Mouse (Mus musculus): ENCODE data around the gene Vmn2r107. TPM values are rescaled to one million over a fixed set of nuclear protein-coding genes. Genes with fewer than 3 reads are reported as not detected.

Vmn2r107 gene
- not detected in 2 replicates for polyA plus RNA-seq (2014; fragmentation: Nextera tagmentation; extraction: Ambion mirVana)

DNA sequence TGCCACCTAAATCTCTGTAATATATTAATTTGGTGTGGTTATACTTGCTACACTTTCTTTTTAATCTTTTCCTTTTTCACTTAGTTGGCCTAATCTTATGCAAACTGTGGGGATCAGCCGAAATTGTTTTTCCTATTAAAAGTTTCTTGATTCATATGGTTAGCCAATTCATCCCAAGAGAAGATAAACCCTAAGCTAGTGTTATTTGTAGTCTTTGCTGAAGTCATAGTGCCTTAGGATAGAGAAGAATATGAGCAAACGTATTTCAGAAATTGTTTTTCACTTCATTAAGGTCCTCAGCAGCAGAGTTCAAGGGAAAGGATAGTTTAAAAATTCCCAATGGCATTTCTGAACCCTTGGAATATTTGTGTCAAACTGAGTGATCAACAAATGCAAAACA is at the start of gene Vmn2r107:
Gene Vmn2r107, plus strand, starts transcription at position 301 of the 400 bp plus-strand sequence.
- no peaks in the 10 kb centered on the region for H3K27me3 ChIP-seq (ENCODE audit: control insufficient read depth, insufficient read depth, low read length)
- H3K9ac ChIP-seq (replicated peaks; ENCODE audit: low read depth, low read length) = no peak within 1 kb of the TSS
- H3K4me3 ChIP-seq (ENCODE audit: low read depth, low read length) = no peak within 1 kb of the TSS
- H3K27ac ChIP-seq (ENCODE audit: low read depth, low read length) = no peak within 1 kb of the TSS
- ATAC-seq (ENCODE audit: low read depth) = no peak
- H3K4me1 ChIP-seq (ENCODE audit: control insufficient read depth, insufficient read depth, low read length) = no peaks in the 10 kb centered on the region
- no peaks in the 10 kb centered on the region for H3K36me3 ChIP-seq (ENCODE audit: control insufficient read depth, insufficient read depth, low read length)
- no peaks in the 10 kb centered on the region; the same call in 1 of the 2 replicates for H3K9me3 ChIP-seq (ENCODE audit: control insufficient read depth, low read length)
- 54% methylated on average over 2 of the region's 2 CpGs for WGBS
- H3K4me2 ChIP-seq (ENCODE audit: low read depth, low read length) = no peak within 1 kb of the TSS

DNA sequence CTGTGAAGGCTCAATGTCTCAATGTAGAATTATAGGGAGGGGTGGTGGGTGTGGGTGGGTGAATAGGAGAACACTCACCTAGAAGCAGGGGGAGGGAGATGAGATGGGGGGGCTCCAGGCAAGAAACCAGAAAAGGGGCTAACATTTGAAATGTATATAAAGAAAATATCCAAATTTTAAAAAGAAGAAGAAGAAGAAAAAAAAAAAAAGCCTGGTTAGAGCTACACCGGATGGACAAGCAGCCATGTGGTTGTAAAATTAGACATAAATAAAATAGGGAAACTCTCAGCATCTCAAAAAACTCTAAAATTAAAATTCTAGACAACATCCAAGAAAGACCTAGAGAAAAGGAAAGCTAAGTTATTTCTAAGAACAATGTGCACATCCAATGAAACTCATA is 39.3 kb upstream of the Vmn2r107 start:
- H3K4me1 ChIP-seq (ENCODE audit: control insufficient read depth, insufficient read depth, low read length) = no peaks in the 10 kb centered on the region
- H3K4me2 ChIP-seq (ENCODE audit: low read depth, low read length) = no peak overlapping the region
- H3K27me3 ChIP-seq (ENCODE audit: control insufficient read depth, insufficient read depth, low read length) = no peaks in the 10 kb centered on the region
- ATAC-seq (ENCODE audit: low read depth) = no peak
- WGBS = 97% methylated on average over 1 of the region's 1 CpGs
- H3K9ac ChIP-seq (replicated peaks; ENCODE audit: low read depth, low read length) = no peak overlapping the region
- H3K4me3 ChIP-seq (ENCODE audit: low read depth, low read length) = no peak overlapping the region
- no peaks in the 10 kb centered on the region for H3K36me3 ChIP-seq (ENCODE audit: control insufficient read depth, insufficient read depth, low read length)
- H3K27ac ChIP-seq (ENCODE audit: low read depth, low read length) = no peak overlapping the region
- no peaks in the 10 kb centered on the region; the same call in 1 of the 2 replicates for H3K9me3 ChIP-seq (ENCODE audit: control insufficient read depth, low read length)

DNA sequence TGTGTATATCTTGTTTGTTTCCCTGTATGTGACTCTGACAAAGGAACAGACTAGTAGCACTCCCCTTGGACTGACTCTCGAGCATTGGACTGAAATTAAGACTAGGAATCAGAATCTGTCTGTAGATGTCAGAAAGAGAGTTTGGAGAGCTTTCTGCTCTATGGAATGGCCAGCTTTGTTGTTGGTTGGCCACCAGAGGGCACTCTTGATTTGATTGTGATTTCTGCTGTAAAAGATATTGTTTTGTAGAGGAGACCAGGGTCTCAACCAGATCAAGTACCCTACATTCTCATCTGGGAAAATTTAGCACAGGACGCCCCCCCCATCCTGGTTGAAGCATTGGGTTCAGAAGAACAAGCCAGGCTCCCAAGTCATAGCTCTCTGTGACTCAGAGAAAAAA is 54.1 kb downstream of the Vmn2r107 start:
- ATAC-seq (ENCODE audit: low read depth) = no peak
- H3K4me2 ChIP-seq (ENCODE audit: low read depth, low read length) = no peak overlapping the region
- H3K27ac ChIP-seq (ENCODE audit: low read depth, low read length) = no peak overlapping the region
- H3K36me3 ChIP-seq (ENCODE audit: control insufficient read depth, insufficient read depth, low read length) = no peaks in the 10 kb centered on the region
- H3K9me3 ChIP-seq (ENCODE audit: control insufficient read depth, low read length) = no peaks in the 10 kb centered on the region
- no peaks in the 10 kb centered on the region for H3K4me1 ChIP-seq (ENCODE audit: control insufficient read depth, insufficient read depth, low read length)
- no peaks in the 10 kb centered on the region for H3K27me3 ChIP-seq (ENCODE audit: control insufficient read depth, insufficient read depth, low read length)
- WGBS = 43% methylated on average over 2 of the region's 2 CpGs
- H3K9ac ChIP-seq (replicated peaks; ENCODE audit: low read depth, low read length) = no peak overlapping the region
- H3K4me3 ChIP-seq (ENCODE audit: low read depth, low read length) = no peak overlapping the region

DNA sequence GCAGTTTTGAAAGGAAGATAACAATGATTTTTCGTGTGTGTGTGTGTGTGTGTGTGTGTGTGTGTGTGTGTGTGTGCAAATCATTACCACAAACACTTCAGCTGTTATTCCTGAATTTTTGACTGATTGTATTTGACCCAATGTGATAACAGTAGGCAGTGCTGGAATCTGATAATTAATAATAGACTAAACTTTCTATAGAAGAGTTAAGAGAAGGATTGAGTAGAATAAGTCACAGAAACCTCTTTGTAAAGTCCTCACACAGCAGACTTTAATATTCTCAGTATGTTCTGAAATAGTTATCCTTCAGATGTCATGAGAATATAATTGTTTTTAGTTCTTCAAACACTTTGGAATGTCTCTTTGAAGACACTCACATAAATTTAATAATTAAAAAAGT is 68.8 kb downstream of the Vmn2r107 start, which contains the start of gene Vmn1r224:
Gene Vmn1r224, plus strand, starts transcription at position 301 of the 400 bp plus-strand sequence.
- Histone ChIP-seq H3K9ac (replicated peaks; ENCODE audit: low read depth, low read length) (no peak within 1 kb of the TSS), H3K9me3 (ENCODE audit: control insufficient read depth, low read length) (peaks cover 9% of the 10 kb centered on the region; the same call in 1 of the 2 replicates), H3K27me3 (ENCODE audit: control insufficient read depth, insufficient read depth, low read length) (no peaks in the 10 kb centered on the region), H3K4me3 (ENCODE audit: low read depth, low read length) (no peak within 1 kb of the TSS), H3K36me3 (ENCODE audit: control insufficient read depth, insufficient read depth, low read length) (no peaks in the 10 kb centered on the region), H3K27ac (ENCODE audit: low read depth, low read length) (no peak within 1 kb of the TSS), H3K4me1 (ENCODE audit: control insufficient read depth, insufficient read depth, low read length) (no peaks in the 10 kb centered on the region), H3K4me2 (ENCODE audit: low read depth, low read length) (no peak within 1 kb of the TSS)
- WGBS = 33% methylated on average over 1 of the region's 1 CpGs
- ATAC-seq (ENCODE audit: low read depth) = no peak

Other genes with a start within 250 kb of the Vmn2r107 start
- not detected in 2 replicates for gene Fpr-rs7, start 231.0 kb upstream of the Vmn2r107 start, polyA plus RNA-seq (2014; fragmentation: Nextera tagmentation; extraction: Ambion mirVana)
- not detected in 2 replicates for gene Fpr-rs6, start 162.1 kb upstream of the Vmn2r107 start, polyA plus RNA-seq (2014; fragmentation: Nextera tagmentation; extraction: Ambion mirVana)
- not detected in 2 replicates for gene Vmn2r105, start 110.2 kb upstream of the Vmn2r107 start, polyA plus RNA-seq (2014; fragmentation: Nextera tagmentation; extraction: Ambion mirVana)
- gene Vmn2r106, start 59.7 kb upstream of the Vmn2r107 start, polyA plus RNA-seq (2014; fragmentation: Nextera tagmentation; extraction: Ambion mirVana) = not detected in 2 replicates
- not detected in 2 replicates for gene Vmn1r224, start 68.9 kb downstream of the Vmn2r107 start, polyA plus RNA-seq (2014; fragmentation: Nextera tagmentation; extraction: Ambion mirVana)
- not detected in 2 replicates for gene Vmn2r108, start 136.1 kb downstream of the Vmn2r107 start, polyA plus RNA-seq (2014; fragmentation: Nextera tagmentation; extraction: Ambion mirVana)
- gene Vmn1r225, start 152.9 kb downstream of the Vmn2r107 start, polyA plus RNA-seq (2014; fragmentation: Nextera tagmentation; extraction: Ambion mirVana) = not detected in 2 replicates
- not detected in 2 replicates for gene Vmn2r109, start 219.5 kb downstream of the Vmn2r107 start, polyA plus RNA-seq (2014; fragmentation: Nextera tagmentation; extraction: Ambion mirVana)